Mouse (Mus musculus) kidney, adult 2 months (tissue): Measurements from ENCODE around the gene Rtp4.

Source experiments
- CTCF ChIP-seq: fragments of 200-500 bp; conservative IDR thresholded peaks from 2 replicates; pipeline ENCODE4 v1.5.1; 2011; ENCODE audit warnings: low read depth, mild to moderate bottlenecking, control low read depth, low read length, moderate library complexity, mixed read lengths; ENCODE audit not compliant: insufficient read depth, insufficient read length
- POLR2A ChIP-seq: fragments of 200-500 bp; IDR thresholded peaks from one replicate; pipeline ENCODE4 v1.6.1; 2011; ENCODE audit warnings: low read depth, low read length, control low read depth

DNA sequence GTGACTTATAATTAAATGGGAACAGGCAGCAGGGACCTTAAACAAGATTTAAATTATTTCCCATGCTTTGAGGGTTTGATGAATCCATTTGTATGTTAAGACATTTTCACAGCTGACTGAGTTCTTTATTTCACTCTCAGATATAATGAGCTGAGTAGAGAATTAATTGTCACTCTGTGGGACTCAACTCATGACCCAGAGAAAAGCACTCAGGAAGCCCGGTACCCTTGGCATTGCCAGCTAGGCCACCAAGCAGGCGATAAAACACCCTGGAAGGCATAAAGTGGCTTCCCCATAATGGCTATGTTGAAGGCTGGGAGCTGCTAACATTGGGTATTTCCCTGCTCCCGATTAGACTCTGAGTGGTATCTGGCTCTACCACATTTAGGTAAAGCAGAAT lies 76.6 kb downstream of the Rtp4 start:
- no peak for TF ChIP-seq POLR2A
- no peak for TF ChIP-seq CTCF
